Mouse (Mus musculus) heart, postnatal 0 days (tissue): ENCODE measurements around the gene S100a1.

Source experiments
- CTCF ChIP-seq: IDR thresholded peaks from 2 replicates; pipeline ENCODE4 v1.5.1; 2016; ENCODE audit warnings: antibody characterized with exemption, control low read depth, low read depth
- EP300 ChIP-seq: IDR thresholded peaks from 2 replicates; pipeline ENCODE4 v1.6.1; 2016; ENCODE audit warnings: antibody characterized with exemption, low read depth

DNA sequence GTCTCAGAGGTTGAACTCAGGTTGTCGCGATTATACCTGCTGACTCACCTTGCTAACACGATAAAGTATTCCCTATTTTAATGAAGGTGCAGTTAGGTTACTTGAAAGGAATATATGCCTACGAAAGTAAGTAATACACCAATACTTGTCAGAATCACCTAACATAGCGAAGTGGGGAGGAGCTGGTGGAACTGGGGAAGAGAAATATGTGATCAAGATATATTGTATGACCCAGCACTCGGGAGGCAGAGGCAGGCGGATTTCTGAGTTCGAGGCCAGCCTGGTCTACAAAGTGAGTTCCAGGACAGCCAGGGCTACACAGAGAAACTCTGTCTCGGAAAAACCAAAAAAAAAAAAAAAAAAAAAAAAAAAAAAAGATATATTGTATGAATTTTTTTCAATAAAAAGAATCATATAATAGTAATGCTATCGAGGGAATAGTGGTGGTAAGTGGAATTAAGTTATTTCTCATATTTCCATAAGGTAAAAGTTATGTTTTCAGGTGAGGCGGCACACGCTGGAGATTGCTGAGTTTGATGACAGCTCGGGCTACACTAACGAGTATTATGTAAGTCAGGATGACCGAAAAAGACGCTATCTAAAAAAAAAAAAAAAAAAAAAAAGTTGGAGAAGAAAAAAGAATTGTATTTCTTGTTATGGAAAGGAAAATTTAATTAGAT, 38.9 kb downstream of the S100a1 start:
- TF ChIP-seq CTCF (no peak), EP300 (no peak)
